Comparison of ENCODE assay signal across 16 mouse cellular contexts in genomic region chr14:23185359-23185758, GRCm38 (mm10).
"Had no signal": no experiment of that assay in that cellular context is flagged by ENCODE, and none has a peak within 500 bp of the region (broad histone marks: within the 10 kb centered on the region; RNA-seq: fewer than 3 reads in every experiment).

No protein-coding gene starts in this region.

- H3K27me3 ChIP-seq: limb, embryonic 13.5 days; neural tube, embryonic 15.5 days had no signal

- H3K27ac ChIP-seq: layer of hippocampus, adult 2 months; limb, embryonic 13.5 days; liver, embryonic 14.5 days; neural tube, embryonic 15.5 days had no signal

- ATAC-seq: lung, postnatal 0 days had no signal

- H3K9ac ChIP-seq: limb, embryonic 13.5 days; liver, embryonic 14.5 days; neural tube, embryonic 15.5 days had no signal

- H3K4me2 ChIP-seq: limb, embryonic 13.5 days; neural tube, embryonic 15.5 days had no signal

- H3K9me3 ChIP-seq: limb, embryonic 13.5 days; neural tube, embryonic 15.5 days had no signal

- H3K36me3 ChIP-seq: limb, embryonic 13.5 days; neural tube, embryonic 15.5 days had no signal

- DNase-seq: kidney, adult 11 months; kidney, postnatal 10 days; kidney, postnatal 4 days; left cerebral cortex, postnatal 4 days; lung, adult 2 months; lung, postnatal 36 days; right cerebral cortex, postnatal 4 days; spleen, adult 18-20 months; thymus, adult 18-20 months; thymus, postnatal 14 days had no signal

- H3K4me3 ChIP-seq: layer of hippocampus, adult 2 months; limb, embryonic 13.5 days; myocyte; neural tube, embryonic 15.5 days had no signal

- H3K4me1 ChIP-seq: limb, embryonic 13.5 days; neural tube, embryonic 15.5 days had no signal
